Mouse (Mus musculus): ENCODE measurements at regions not wholly inside any gene's neighbourhood (a gene's known extent, or its start where the extent isn't known, plus 50 kb on each side); places are given as distances from the start of the nearest gene placed in this dataset.

GRCm38 (mm10) chr16:85668767-85669166, 115.6 kb upstream of the Cyyr1 start:
- TF ChIP-seq CTCF (conservative IDR thresholded peaks at IDR 0.05; ENCODE audit: insufficient read depth, insufficient read length, low read depth, low read length) (no peak), POLR2A (IDR thresholded peaks at IDR 0.05; ENCODE audit: low read depth, low read length) (no peak)

Measured in kidney, adult 2 months (tissue).